Mouse (Mus musculus) erythroblast, embryonic 14.5 days (primary cell): ENCODE results near the gene Snai1. TPM values are rescaled to one million over a fixed set of nuclear protein-coding genes. Genes with fewer than 3 reads are reported as not detected.

Experiments
- H3K27me3 ChIP-seq: 2 replicates; pipeline ENCODE4 v1.6.1; 2012; ENCODE audit warnings: inconsistent platforms; ENCODE audit not compliant: control insufficient read depth
- H3K36me3 ChIP-seq: 2 replicates; pipeline ENCODE4 v1.6.1; 2012; ENCODE audit warnings: mild to moderate bottlenecking, inconsistent platforms; ENCODE audit not compliant: control insufficient read depth
- H3K4me1 ChIP-seq: 2 replicates; pipeline ENCODE4 v1.6.1; 2012; ENCODE audit warnings: inconsistent platforms; ENCODE audit not compliant: control insufficient read depth
- H3K4me3 ChIP-seq: replicated peaks from 2 replicates; pipeline ENCODE3; 2012; ENCODE audit warnings: moderate library complexity, mild to moderate bottlenecking, inconsistent platforms
- H3K9me3 ChIP-seq: 2 replicates; pipeline ENCODE4 v1.6.1; 2012; ENCODE audit warnings: low read length, inconsistent platforms, mixed read lengths; ENCODE audit not compliant: control insufficient read depth
- GATA1 ChIP-seq: IDR thresholded peaks from 2 replicates; pipeline ENCODE4 v1.6.1; 2012; ENCODE audit warnings: low read length, inconsistent platforms, mixed read lengths
- TAL1 ChIP-seq: IDR thresholded peaks from 3 replicates; pipeline ENCODE4 v1.6.1; 2012; ENCODE audit warnings: low read length, inconsistent platforms, mixed read lengths
- polyA plus RNA-seq: library from polyadenylated mRNA; stranded (reverse); fragments of >175 nt; gene quantifications from 2 replicates; pipeline ENCODE4 v1.2.3, GENCODE M21; 2012

Snai1 gene
- polyA plus RNA-seq, 1 experiment = not detected

DNA sequence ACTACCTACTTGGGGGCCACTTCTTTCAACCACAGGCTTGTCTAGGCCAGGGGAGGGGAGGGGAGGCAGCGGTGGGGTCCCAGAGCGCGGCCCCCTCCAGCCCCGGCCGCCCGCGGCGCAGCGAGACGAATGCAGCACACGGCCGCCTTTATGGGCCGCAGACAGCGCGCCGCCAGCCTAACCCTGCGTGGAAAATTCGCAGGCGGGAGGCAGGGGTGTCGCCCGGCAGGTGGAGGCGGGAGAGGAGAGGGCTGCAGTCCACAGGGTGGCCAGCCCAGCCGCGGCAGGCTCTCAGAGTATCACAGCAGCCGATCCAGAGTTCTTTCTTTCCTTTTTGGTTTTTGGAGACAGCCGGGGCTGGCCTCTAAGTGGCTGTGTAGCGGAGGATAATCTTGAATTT is 21.4 kb downstream of the Snai1 start:
- Histone ChIP-seq H3K4me3 (no peak overlapping the region), H3K27me3 (peaks cover 38% of the 10 kb centered on the region), H3K4me1 (no peaks in the 10 kb centered on the region), H3K9me3 (no peaks in the 10 kb centered on the region), H3K36me3 (no peaks in the 10 kb centered on the region)
- TF ChIP-seq TAL1 = no peak
- TF ChIP-seq GATA1 = no peak

DNA sequence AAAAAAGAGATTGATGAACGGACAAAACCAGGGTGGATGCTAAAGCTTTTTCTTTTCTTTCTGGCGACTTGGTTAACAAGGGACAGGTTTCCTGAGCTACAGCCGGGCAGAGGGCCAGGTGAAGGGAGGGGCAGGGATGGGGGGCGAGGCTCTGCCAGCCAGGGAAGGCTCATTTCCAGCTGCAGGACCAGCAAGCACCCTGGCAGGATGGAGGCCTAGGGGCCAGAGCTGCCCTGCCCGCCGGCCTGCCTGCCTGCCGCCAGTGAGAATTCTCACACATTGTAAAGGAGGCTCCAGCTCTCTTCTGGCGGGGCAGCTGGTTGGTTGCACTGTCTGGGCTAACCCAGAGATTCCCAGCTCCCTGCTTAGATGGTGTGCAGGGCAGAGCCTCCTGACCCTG is 24.1 kb downstream of the Snai1 start:
- Histone ChIP-seq H3K4me3 (no peak overlapping the region), H3K4me1 (no peaks in the 10 kb centered on the region), H3K27me3 (peaks cover 43% of the 10 kb centered on the region), H3K9me3 (no peaks in the 10 kb centered on the region), H3K36me3 (no peaks in the 10 kb centered on the region)
- TF ChIP-seq GATA1 = no peak
- no peak for TF ChIP-seq TAL1

DNA sequence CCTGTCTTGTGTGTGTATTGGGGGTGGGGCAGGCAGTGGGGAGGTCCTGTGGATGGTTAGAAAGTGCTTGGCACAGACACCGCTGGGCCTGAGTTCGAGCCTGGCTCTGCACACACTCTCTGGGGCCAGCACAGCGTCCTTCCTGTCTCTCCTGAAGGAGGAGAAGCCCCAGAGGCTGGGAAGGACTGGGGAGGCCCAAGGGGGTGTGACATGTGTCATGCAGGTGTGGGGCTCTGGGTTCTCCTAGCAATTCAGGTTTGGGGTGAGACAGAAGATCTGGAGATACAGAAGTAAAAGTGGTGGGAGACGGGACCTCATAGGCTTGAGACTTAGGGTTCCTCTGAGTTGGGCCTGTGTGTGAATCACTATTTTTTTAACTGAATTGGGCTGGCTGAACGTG is 25.0 kb downstream of the Snai1 start:
- no peak overlapping the region for H3K4me3 ChIP-seq
- TF ChIP-seq GATA1 = no peak
- H3K36me3 ChIP-seq = no peaks in the 10 kb centered on the region
- peaks cover 43% of the 10 kb centered on the region for H3K27me3 ChIP-seq
- no peaks in the 10 kb centered on the region for H3K4me1 ChIP-seq
- H3K9me3 ChIP-seq = no peaks in the 10 kb centered on the region

DNA sequence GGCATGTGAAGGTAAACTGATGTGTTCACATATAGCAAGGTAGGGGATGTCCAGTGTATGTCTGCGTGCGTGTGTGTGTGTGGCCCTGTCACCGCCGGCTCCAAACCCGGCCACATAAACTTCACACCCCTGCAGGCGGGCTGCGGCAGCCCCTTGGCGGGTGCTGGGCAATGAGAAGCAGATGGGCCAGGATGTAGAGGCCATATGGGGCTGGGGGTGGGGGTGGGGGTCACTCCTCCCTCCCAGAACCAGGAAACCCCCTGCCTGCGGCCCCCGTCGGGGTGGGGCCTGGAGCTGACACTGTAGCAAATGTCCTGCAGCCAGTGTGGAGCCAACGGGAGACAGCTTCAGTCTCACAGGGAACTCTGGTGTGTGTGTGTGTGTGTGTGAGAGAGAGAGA is 25.7 kb downstream of the Snai1 start:
- Histone ChIP-seq H3K9me3 (no peaks in the 10 kb centered on the region), H3K27me3 (peaks cover 38% of the 10 kb centered on the region), H3K4me3 (no peak overlapping the region), H3K4me1 (no peaks in the 10 kb centered on the region), H3K36me3 (no peaks in the 10 kb centered on the region)
- no peak for TF ChIP-seq GATA1
- no peak for TF ChIP-seq TAL1

DNA sequence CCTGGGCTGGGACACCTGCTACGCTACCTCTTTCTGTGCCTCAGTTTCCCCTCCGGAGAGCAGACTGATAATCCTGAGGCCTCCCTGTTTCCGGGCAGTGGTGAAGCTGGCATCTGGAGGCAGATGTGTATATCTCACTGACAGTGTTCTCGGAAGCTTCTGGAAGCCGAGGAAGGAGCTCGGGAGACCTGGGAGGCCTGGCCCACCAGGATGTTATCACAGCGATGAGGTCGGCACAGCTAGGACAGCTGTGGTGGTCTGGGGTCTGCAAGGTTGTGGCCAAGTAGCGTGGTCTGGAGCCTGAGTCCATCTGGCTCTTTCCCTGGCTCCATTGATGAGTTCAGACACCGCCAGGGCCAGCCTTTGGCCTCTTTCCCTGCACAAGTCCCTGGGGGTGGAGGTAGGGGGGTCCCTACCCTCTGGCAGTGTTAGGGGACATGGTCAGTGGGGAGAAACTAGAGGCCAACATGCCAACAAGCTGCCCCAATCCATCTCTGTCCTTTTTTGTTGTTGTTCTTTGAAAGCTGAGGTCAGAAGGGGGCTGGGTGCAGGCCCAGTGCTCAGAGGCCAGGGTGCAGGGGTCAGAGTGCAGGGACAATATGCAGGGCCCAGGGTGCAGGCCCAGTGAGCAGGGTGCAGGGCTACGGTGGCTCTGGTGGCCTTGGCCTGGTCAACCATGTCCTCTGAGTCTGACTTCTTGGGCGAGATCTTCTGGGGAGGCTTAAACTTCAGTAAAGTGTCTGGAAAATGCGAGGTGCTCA is 26.7 kb downstream of the Snai1 start:
- H3K4me3 ChIP-seq = no peak overlapping the region
- H3K36me3 ChIP-seq = no peaks in the 10 kb centered on the region
- no peaks in the 10 kb centered on the region for H3K4me1 ChIP-seq
- peaks cover 29% of the 10 kb centered on the region for H3K27me3 ChIP-seq
- TF ChIP-seq GATA1 = no peak
- no peaks in the 10 kb centered on the region for H3K9me3 ChIP-seq

DNA sequence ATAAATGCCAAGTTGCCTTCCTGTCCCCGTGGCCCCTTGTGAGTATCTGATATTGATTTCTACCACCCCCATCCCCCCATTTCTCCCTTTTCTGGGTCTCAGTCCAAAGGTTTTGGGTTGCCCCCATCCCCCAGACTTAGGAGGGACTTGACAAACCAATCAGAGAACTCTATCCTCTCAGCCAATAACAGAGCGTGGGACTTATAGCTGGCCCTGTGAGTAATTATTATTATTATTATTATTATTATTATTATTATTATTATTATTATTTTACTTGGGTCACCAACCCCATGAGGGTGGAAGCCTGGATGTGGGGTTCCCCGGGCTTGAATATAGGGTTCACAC is 27.3 kb downstream of the Snai1 start:
- Histone ChIP-seq H3K4me1 (no peaks in the 10 kb centered on the region), H3K4me3 (no peak overlapping the region), H3K9me3 (no peaks in the 10 kb centered on the region), H3K36me3 (no peaks in the 10 kb centered on the region), H3K27me3 (peaks cover 23% of the 10 kb centered on the region)
- TF ChIP-seq TAL1 = no peak
- TF ChIP-seq GATA1 = no peak

DNA sequence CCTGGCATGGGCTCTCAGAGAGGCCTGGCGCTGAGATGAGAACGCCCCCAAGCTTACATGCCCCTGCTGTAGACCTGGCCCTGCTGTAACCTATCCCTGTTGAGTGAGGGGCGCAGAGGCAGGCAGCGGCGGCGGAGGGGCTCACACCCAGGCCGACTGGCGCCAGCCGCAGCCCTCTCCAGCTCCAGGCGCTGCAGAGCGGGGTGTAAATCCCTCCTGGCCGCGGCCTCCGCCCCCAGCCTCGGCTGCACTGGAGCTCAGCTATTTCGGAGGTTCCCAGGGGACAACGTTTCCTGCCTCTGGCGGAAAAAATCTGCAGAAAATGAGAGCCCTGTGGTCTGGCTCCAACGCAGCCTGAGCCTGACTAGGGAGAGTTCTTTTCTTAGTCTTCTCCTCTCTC is 27.7 kb downstream of the Snai1 start:
- TF ChIP-seq GATA1 = no peak
- TF ChIP-seq TAL1 = no peak
- peak overlapping the region; percentile 26 for H3K4me3 ChIP-seq
- no peaks in the 10 kb centered on the region for H3K4me1 ChIP-seq
- no peaks in the 10 kb centered on the region for H3K9me3 ChIP-seq
- H3K27me3 ChIP-seq = peaks cover 19% of the 10 kb centered on the region
- no peaks in the 10 kb centered on the region for H3K36me3 ChIP-seq

DNA sequence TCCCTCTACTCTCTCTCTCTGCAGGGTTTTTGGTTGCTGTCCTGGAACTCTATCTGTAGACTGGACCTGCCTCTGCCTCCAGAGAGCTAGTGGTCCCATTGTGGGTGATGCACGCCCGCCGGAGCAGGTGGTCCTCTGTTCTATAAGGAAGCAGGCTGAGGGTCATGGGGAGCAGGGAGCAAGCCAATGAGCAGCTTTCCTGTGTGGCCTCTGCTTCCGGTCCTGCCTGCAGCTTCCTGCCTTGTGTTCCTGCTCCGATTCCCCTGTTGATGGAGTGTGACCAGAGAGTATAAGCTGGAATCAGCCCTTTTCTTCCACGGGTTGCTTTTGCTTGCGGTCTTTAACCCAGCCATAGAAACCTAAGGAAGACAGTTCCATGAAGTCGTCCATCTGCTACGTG is 30.1 kb downstream of the Snai1 start:
- Histone ChIP-seq H3K27me3 (peaks cover 6% of the 10 kb centered on the region; the same call in 1 of the 2 replicates), H3K4me3 (no peak overlapping the region), H3K36me3 (no peaks in the 10 kb centered on the region), H3K4me1 (no peaks in the 10 kb centered on the region), H3K9me3 (no peaks in the 10 kb centered on the region)
- no peak for TF ChIP-seq GATA1
- no peak for TF ChIP-seq TAL1

DNA sequence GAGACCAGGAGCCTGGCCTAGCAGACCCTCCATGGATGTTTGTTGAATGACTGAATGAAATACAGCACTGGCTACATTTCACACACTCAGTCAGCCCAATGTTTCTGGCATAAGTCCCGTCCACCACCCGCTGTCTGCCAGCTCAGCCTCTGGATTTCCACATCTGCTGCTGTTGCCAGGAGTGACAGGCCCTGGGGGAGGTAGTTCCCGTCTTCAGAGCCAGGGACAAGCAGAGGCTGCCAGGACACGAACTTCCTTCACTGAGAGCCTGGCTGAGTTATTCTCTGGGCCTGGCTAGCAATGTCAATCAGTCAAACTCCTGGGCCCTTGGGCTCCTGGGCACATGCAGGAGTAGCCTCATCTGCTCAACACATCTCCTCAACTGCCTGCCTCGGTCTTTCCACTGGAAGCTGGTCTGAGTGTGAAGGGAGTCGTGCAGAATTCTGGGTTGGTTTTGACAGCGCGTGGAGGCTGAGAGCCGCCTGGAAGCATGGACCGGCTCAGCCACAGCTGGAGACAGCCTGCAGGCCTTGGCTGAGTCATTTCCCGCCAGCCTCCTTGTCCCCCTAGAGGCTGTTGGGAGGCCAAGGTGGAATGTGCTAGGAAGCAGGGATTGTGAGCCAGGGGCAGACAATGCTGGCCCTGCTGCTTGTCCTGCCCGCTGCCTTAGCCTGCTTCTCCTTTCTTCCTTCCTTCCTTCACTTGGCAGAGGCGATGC is 32.1 kb downstream of the Snai1 start:
- Histone ChIP-seq H3K36me3 (no peaks in the 10 kb centered on the region), H3K9me3 (no peaks in the 10 kb centered on the region), H3K4me1 (no peaks in the 10 kb centered on the region), H3K27me3 (peaks cover 4% of the 10 kb centered on the region; the same call in 1 of the 2 replicates), H3K4me3 (no peak overlapping the region)
- no peak for TF ChIP-seq TAL1
